Mouse (Mus musculus) E14TG2a.4 (cell line): Measurements from ENCODE around the gene Capn11.

ENCODE experiments used
- H3K27me3 ChIP-seq: 2 replicates; pipeline ENCODE4 v1.6.1; 2014; ENCODE audit warnings: low read length, control low read depth; ENCODE audit not compliant: insufficient read depth
- H3K36me3 ChIP-seq: 2 replicates; pipeline ENCODE4 v1.6.1; 2014; ENCODE audit warnings: low read length, control low read depth; ENCODE audit not compliant: insufficient read depth
- H3K4me1 ChIP-seq: replicated peaks from 2 replicates; pipeline ENCODE4 v1.6.1; 2014; ENCODE audit warnings: low read depth, low read length, control low read depth
- H3K4me3 ChIP-seq: replicated peaks from 2 replicates; pipeline ENCODE4 v1.5.1; 2014; ENCODE audit warnings: mild to moderate bottlenecking, low read length
- H3K9me3 ChIP-seq: 2 replicates; pipeline ENCODE4 v1.6.1; 2014; ENCODE audit warnings: low read length, control low read depth
- CTCF ChIP-seq: conservative IDR thresholded peaks from 2 replicates; pipeline ENCODE4 v1.5.1; 2014; ENCODE audit warnings: low read length
- NANOG ChIP-seq: IDR thresholded peaks from 2 replicates; pipeline ENCODE4 v1.6.1; 2014; ENCODE audit warnings: borderline replicate concordance, low read length, mixed read lengths
- POU5F1 ChIP-seq: IDR thresholded peaks from 2 replicates; pipeline ENCODE4 v1.6.1; 2014; ENCODE audit warnings: low read length, borderline replicate concordance

Capn11 gene

GRCm38 (mm10) chr17:45644185-45644584 is 14.9 kb downstream of the Capn11 start:
- Histone ChIP-seq H3K27me3 (no peaks in the 10 kb centered on the region), H3K36me3 (no peaks in the 10 kb centered on the region), H3K4me3 (no peak overlapping the region), H3K9me3 (peaks cover 2% of the 10 kb centered on the region; the same call in 1 of the 2 replicates), H3K4me1 (peaks cover 16% of the 10 kb centered on the region)
- no peak for TF ChIP-seq POU5F1
- TF ChIP-seq CTCF: peak; percentile 35

- peak; percentile 77 for TF ChIP-seq CTCF
- TF ChIP-seq NANOG: no peak
- TF ChIP-seq POU5F1: no peak
- Histone ChIP-seq H3K9me3 (peaks cover 2% of the 10 kb centered on the region; the same call in 1 of the 2 replicates), H3K4me1 (peaks cover 23% of the 10 kb centered on the region), H3K36me3 (no peaks in the 10 kb centered on the region), H3K4me3 (peak overlapping the region; percentile 69), H3K27me3 (0 out of 2 replicates have a peak, but pooled peaks cover 3% of the 10 kb centered on the region)
Measured at GRCm38 (mm10) chr17:45642701-45643100, 16.4 kb downstream of the Capn11 start.

GRCm38 (mm10) chr17:45641981-45642380 is 17.1 kb downstream of the Capn11 start:
- TF ChIP-seq NANOG (no peak), POU5F1 (no peak), CTCF (no peak)
- no peaks in the 10 kb centered on the region for H3K36me3 ChIP-seq
- H3K27me3 ChIP-seq: 0 out of 2 replicates have a peak, but pooled peaks cover 3% of the 10 kb centered on the region
- peaks cover 23% of the 10 kb centered on the region for H3K4me1 ChIP-seq
- H3K4me3 ChIP-seq: peak overlapping the region; percentile 69; the same call in 1 of the 2 replicates
- peaks cover 2% of the 10 kb centered on the region; the same call in 1 of the 2 replicates for H3K9me3 ChIP-seq

- Histone ChIP-seq H3K4me1 (peaks cover 50% of the 10 kb centered on the region), H3K27me3 (0 out of 2 replicates have a peak, but pooled peaks cover 3% of the 10 kb centered on the region), H3K4me3 (no peak overlapping the region), H3K36me3 (no peaks in the 10 kb centered on the region), H3K9me3 (no peaks in the 10 kb centered on the region)
- no peak for TF ChIP-seq POU5F1
- TF ChIP-seq NANOG: no peak
- no peak for TF ChIP-seq CTCF
Measured at GRCm38 (mm10) chr17:45638596-45639295, 20.4 kb downstream of the Capn11 start.

- H3K27me3 ChIP-seq: 0 out of 2 replicates have a peak, but pooled peaks cover 3% of the 10 kb centered on the region
- H3K4me1 ChIP-seq: peaks cover 79% of the 10 kb centered on the region
- no peak overlapping the region for H3K4me3 ChIP-seq
- TF ChIP-seq CTCF: no peak
- no peak for TF ChIP-seq POU5F1
- no peak for TF ChIP-seq NANOG
- no peaks in the 10 kb centered on the region for H3K9me3 ChIP-seq
- H3K36me3 ChIP-seq: no peaks in the 10 kb centered on the region
Measured at GRCm38 (mm10) chr17:45634033-45634432, 25.1 kb downstream of the Capn11 start.

- peaks cover 95% of the 10 kb centered on the region for H3K4me1 ChIP-seq
- no peaks in the 10 kb centered on the region for H3K36me3 ChIP-seq
- H3K4me3 ChIP-seq: no peak overlapping the region
- TF ChIP-seq CTCF (no peak), NANOG (no peak), POU5F1 (no peak)
- H3K9me3 ChIP-seq: no peaks in the 10 kb centered on the region
- no peaks in the 10 kb centered on the region for H3K27me3 ChIP-seq
Measured at GRCm38 (mm10) chr17:45631940-45632339, 27.2 kb downstream of the Capn11 start.

GRCm38 (mm10) chr17:45630992-45631391 is 28.1 kb downstream of the Capn11 start:
- no peak for TF ChIP-seq POU5F1
- TF ChIP-seq NANOG: no peak
- no peak for TF ChIP-seq CTCF
- H3K36me3 ChIP-seq: no peaks in the 10 kb centered on the region

GRCm38 (mm10) chr17:45629861-45630694 is 29.0 kb downstream of the Capn11 start:
- no peak for TF ChIP-seq NANOG
- TF ChIP-seq POU5F1: no peak
- peak; percentile 72 for TF ChIP-seq CTCF
- Histone ChIP-seq H3K27me3 (no peaks in the 10 kb centered on the region), H3K4me3 (peak overlapping the region; percentile 65), H3K36me3 (no peaks in the 10 kb centered on the region), H3K9me3 (no peaks in the 10 kb centered on the region), H3K4me1 (peaks cover 99% of the 10 kb centered on the region)

More at GRCm38 (mm10) chr17:45630992-45631391, 28.1 kb downstream of the Capn11 start:
- H3K9me3 ChIP-seq: no peaks in the 10 kb centered on the region
- H3K27me3 ChIP-seq: no peaks in the 10 kb centered on the region
- H3K4me3 ChIP-seq: peak overlapping the region; percentile 65
- H3K4me1 ChIP-seq: peaks cover 95% of the 10 kb centered on the region
